Mouse (Mus musculus): ENCODE results near the gene Dnajb12. TPM values are rescaled to one million over a fixed set of nuclear protein-coding genes. Genes with fewer than 3 reads are reported as not detected.

Gene Dnajb12
- total RNA-seq, 2 experiments from 2014 or later, result 17.3 to 21.9 TPM

- ATAC-seq (ENCODE audit: poor library complexity, severe bottlenecking), result no peak
Observed at GRCm38 (mm10) chr10:59895460-59896186, 16.3 kb downstream of the Dnajb12 start.

GRCm38 (mm10) chr10:59896211-59896610 lies 16.9 kb downstream of the Dnajb12 start:
- ATAC-seq (ENCODE audit: poor library complexity, severe bottlenecking), result no peak

GRCm38 (mm10) chr10:59896911-59897331 lies 17.6 kb downstream of the Dnajb12 start:
- peak; percentile 49 for ATAC-seq (ENCODE audit: poor library complexity, severe bottlenecking)

- peak; percentile 16 for ATAC-seq (ENCODE audit: poor library complexity, severe bottlenecking)
Observed at GRCm38 (mm10) chr10:59897511-59897910, 18.2 kb downstream of the Dnajb12 start.

GRCm38 (mm10) chr10:59898180-59898778 lies 18.9 kb downstream of the Dnajb12 start:
- ATAC-seq (ENCODE audit: poor library complexity, severe bottlenecking), result no peak

- no peak for ATAC-seq (ENCODE audit: poor library complexity, severe bottlenecking)
Observed at GRCm38 (mm10) chr10:59898935-59899334, 19.6 kb downstream of the Dnajb12 start.

GRCm38 (mm10) chr10:59899341-59900173 lies 20.2 kb downstream of the Dnajb12 start:
- peak; percentile 81 for ATAC-seq (ENCODE audit: poor library complexity, severe bottlenecking)

- no peak for ATAC-seq (ENCODE audit: poor library complexity, severe bottlenecking)
Observed at GRCm38 (mm10) chr10:59900174-59900435, 20.7 kb downstream of the Dnajb12 start.

- ATAC-seq (ENCODE audit: poor library complexity, severe bottlenecking), result no peak
Observed at GRCm38 (mm10) chr10:59900939-59901338, 21.6 kb downstream of the Dnajb12 start.

GRCm38 (mm10) chr10:59901463-59901862 lies 22.1 kb downstream of the Dnajb12 start:
- ATAC-seq (ENCODE audit: poor library complexity, severe bottlenecking), result no peak

- no peak for ATAC-seq (ENCODE audit: poor library complexity, severe bottlenecking)
Observed at GRCm38 (mm10) chr10:59901986-59902605, 22.7 kb downstream of the Dnajb12 start.

- ATAC-seq (ENCODE audit: poor library complexity, severe bottlenecking), result no peak
Observed at GRCm38 (mm10) chr10:59902606-59902990, 23.2 kb downstream of the Dnajb12 start.

- no peak for ATAC-seq (ENCODE audit: poor library complexity, severe bottlenecking)
Observed at GRCm38 (mm10) chr10:59903170-59903569, 23.8 kb downstream of the Dnajb12 start.

GRCm38 (mm10) chr10:59907080-59907609 lies 27.8 kb downstream of the Dnajb12 start:
- ATAC-seq (ENCODE audit: poor library complexity, severe bottlenecking), result no peak

GRCm38 (mm10) chr10:59907695-59908299 lies 28.4 kb downstream of the Dnajb12 start:
- peak; percentile 62 for ATAC-seq (ENCODE audit: poor library complexity, severe bottlenecking)

- no peak for ATAC-seq (ENCODE audit: poor library complexity, severe bottlenecking)
Observed at GRCm38 (mm10) chr10:59908776-59909315, 29.5 kb downstream of the Dnajb12 start.

- no peak for ATAC-seq (ENCODE audit: poor library complexity, severe bottlenecking)
Observed at GRCm38 (mm10) chr10:59909357-59909847, 30.0 kb downstream of the Dnajb12 start.

- no peak for ATAC-seq (ENCODE audit: poor library complexity, severe bottlenecking)
Observed at GRCm38 (mm10) chr10:59911091-59911490, 31.7 kb downstream of the Dnajb12 start.

GRCm38 (mm10) chr10:59911561-59912198 lies 32.3 kb downstream of the Dnajb12 start:
- no peak for ATAC-seq (ENCODE audit: poor library complexity, severe bottlenecking)

Measured in megakaryocyte, adult 5-6 weeks (primary cell).